Mouse (Mus musculus): ENCODE measurements around the gene Gm21970. TPM values are rescaled to one million over a fixed set of nuclear protein-coding genes. Genes with fewer than 3 reads are reported as not detected.

Gm21970 gene
- 0.26 TPM in 1 of 2 replicates, not detected in the other for polyA plus RNA-seq (2012; rRNA removed)

DNA sequence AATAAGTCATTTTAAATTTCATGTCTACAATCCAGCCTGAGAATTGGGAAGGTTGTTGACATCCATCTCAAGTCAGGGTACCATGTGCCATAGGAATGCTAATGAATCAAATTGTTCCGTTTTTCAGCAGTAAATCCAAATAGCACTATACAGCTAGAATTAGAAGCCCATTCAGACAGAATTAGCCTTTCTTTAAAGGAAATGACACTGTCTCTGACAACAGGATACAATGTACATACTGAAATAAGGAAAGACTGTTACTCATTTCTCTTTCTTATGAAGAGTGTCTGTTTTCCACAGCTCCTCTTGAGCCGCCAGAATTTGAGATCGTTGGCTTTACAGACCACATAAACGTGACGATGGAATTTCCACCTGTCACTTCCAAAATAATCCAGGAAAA is at the start of gene Gm21970:
Gm21970 (plus strand) TSS at position 301 of the 400 bp plus-strand sequence.
- no peak for DNase-seq (ENCODE audit: low spot score)

DNA sequence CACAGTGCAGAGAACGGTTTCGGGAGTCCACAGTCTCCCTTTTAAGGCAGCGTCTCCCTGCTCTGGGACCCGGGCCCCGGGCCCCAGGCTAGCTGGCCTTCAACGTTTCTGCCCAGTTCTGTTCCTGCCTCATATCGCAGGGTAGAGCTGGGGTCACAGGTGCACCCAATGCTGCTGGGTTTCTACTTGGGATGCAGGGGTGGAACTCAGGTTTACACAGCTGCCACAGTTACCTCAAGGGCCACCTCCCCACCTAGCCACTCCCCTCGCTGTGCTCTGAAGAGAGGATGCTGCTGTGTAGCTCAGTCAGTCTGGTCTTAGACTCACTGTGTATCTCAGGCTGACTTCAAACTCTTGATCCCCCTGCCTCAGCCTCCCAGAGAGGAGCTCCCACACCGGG is 45.0 kb upstream of the Gm21970 start:
- no peak for DNase-seq (ENCODE audit: low spot score)

DNA sequence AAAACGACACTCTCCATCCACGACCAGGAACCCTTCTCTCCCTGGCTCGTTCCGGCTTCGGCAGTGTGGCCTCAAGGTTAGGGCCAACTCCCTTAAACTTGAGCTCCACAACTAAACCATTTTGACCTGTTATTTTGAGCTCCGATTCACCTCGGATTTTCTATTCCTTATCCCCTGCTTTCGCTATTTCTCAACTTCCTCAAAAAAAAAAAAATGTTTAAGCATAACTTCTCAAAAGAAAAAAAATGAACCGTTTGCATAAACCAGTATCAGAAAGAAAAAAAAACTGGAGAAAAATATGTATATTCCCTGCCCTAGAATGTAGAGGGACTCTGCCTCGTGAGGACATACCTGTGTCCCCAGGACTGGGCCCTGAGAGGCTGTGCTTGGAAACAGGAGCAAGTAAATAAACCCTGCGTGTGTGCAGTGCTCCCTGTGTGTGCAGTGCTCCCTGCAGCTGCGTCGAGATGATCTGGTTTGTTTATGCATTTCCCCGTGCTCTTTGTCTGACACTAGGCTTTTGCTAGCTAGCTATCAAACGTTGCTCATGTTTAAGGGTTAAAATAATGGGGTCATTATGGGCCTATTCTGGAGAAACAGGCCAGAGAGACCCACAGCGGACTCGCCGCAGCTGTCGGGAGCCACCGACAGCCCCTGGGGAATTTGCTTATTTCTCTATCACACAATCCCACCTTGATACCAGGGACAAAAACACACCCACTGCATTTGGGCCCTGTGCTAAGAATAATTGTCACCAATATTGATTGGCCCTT is 43.8 kb upstream of the Gm21970 start:
- DNase-seq (ENCODE audit: low spot score) = no peak

DNA sequence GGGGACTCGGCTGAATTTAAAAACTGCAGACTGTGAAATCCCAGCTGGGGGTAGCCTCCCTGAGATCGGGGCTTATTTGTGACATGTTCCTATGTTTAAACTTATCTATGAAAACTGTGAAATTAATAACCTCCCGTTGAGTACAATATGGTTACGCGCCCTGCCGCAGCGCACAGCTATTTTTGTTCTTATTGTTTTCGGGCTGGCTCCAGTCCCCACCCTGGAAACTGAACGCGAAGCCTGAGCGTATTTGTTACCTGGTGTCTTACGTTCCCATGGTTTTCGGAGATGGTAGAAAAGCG is 43.3 kb upstream of the Gm21970 start:
- no peak for DNase-seq (ENCODE audit: low spot score)

DNA sequence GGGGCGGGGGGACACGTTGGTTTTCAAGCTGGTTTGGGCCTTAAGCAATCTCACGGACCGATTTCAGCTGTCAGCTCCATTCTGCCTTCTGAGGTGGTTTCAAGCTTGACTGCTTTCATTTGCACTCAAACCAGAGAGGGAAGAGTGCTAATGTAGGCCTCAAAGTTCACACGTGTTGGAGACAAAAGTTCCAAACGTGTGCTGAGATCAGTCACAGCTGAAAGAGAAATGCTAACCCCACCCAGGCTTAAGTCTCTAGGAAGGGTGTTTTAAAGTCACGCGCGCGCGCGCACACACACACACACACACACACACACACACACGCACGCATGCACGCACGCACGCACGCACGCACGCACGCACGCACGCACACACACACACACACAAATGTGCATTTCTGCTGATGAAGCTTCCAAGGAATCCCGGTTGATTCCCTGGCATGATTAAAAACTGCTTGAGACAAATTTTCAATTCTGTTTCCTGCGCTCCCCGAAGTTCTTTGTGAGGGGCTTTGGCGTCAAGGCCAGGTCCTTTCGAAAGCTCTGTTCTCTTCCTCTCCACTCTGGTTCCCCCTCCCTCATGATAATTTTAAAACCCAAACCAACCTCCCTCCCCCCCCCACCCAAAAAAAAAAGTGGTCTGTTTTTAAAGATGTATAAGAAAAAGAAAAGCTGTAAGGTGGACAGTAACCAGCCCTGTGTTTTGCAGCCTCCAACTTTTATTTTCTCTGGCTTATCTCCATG is 42.8 kb upstream of the Gm21970 start:
- no peak for DNase-seq (ENCODE audit: low spot score)

DNA sequence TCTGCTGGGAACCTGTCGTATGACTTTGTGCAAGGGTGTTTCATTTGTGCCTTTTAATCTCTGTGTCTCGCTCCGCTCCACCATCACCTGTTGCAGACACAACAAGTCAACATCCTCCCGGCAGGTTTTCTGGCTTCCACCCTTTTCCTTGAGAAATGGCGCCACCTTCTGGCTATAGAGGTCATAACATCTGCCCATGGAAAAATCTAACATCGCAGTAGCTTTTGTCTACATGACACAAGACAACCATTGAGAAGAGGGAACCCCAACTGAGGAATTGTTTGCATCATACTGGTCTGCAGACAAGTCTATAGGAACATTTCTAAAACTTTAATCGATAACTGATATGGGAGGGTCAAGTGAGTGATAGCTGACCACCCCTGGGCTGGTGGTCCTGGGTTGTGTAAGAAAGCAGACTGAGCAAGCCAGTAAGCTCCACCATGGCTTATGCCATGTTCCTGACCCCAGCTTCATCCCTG is 39.4 kb upstream of the Gm21970 start:
- DNase-seq (ENCODE audit: low spot score) = no peak

DNA sequence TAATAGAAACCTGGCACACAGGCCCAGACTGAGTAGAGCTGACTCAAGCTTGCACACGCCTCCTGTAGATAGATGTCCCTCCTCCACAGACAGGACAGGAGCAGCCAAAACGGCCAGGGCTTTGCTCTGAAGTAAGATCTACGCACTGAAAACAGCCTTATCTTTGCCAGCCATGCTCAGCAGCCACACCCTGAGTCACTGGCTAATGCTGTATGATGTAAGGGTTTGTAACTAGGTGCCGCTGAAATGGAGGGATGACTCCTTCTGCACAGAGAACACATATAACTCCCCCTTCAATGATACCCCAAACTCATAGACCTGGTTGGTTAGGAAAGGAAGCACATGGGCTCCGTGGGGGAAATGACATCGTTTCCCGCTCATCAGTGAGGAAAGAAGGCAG is 38.8 kb upstream of the Gm21970 start:
- no peak for DNase-seq (ENCODE audit: low spot score)

DNA sequence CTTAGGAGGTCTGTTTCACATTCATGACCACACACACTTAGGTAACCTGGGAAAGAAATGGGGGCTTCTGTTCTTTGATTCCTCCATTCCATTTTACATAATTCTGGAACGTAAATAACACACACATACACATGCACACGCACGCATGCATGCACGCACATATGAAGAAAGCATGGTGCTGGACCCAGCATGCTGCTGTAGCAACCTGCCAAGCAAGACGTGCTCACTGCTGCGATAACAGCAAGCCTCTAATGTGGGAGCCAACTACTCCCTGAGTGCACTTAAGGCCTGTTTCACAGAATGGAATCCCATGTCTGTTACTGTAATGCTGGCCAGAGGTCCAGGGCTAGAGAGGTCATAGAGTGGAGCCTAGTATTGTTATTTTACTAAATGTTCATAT is 38.3 kb upstream of the Gm21970 start:
- DNase-seq (ENCODE audit: low spot score) = no peak

DNA sequence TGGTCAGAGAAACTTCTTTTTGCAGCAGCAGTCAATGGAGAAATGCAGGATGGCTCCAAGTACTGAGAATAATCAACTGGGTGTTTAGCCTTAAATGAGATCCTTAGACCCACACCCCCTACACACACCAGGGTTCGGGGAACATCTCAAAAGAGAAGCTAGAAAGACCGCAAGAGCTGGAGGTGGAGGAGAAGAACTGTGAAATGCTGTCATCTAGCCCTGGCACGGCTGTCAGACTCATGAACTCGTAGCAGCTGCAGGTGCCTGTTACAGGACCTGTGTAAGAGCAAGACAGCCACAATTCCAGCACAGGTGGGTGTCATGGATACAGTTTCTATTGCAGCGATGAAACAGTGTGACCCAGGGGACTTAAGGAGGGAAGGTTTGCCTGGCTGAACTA is 37.9 kb upstream of the Gm21970 start:
- no peak for DNase-seq (ENCODE audit: low spot score)

DNA sequence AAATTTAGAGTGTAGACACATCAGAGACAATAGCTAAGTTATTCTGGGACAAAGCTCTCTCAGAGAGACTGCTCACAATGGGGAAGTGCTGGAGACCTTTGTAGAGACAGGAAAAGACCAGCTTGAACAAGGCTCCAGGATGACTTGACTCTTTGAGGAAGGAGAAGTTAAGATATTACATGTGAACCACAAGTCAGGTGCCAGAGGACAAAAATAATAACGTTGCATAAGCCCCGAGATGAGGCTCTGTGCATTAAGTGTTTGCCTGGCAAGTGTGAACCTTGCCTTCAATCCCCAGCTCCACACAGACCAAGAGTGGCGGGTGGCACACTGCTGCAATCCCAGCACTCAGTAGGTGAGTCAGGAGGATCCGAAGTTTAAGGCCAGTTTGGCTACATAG is 36.9 kb upstream of the Gm21970 start:
- DNase-seq (ENCODE audit: low spot score) = no peak

DNA sequence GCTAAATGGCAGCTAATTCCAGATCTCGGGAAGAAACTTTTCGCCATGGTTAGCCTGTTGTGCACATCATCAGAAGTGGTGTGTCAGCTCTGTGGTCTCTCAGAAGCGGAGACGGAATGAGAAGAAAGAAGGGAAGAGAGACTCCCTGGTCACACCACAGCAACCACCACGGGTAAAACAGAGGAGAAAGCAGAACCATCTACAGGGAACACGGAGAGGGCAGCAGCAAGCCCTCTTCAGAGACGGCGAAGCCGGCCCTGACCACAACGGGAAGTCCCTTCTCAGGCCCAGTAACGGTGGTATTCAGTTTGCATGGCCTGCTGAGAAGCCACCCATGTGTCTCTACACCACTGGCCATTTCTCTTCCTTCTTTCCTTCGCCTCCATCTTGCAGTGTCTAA is 36.4 kb upstream of the Gm21970 start:
- DNase-seq (ENCODE audit: low spot score) = no peak

DNA sequence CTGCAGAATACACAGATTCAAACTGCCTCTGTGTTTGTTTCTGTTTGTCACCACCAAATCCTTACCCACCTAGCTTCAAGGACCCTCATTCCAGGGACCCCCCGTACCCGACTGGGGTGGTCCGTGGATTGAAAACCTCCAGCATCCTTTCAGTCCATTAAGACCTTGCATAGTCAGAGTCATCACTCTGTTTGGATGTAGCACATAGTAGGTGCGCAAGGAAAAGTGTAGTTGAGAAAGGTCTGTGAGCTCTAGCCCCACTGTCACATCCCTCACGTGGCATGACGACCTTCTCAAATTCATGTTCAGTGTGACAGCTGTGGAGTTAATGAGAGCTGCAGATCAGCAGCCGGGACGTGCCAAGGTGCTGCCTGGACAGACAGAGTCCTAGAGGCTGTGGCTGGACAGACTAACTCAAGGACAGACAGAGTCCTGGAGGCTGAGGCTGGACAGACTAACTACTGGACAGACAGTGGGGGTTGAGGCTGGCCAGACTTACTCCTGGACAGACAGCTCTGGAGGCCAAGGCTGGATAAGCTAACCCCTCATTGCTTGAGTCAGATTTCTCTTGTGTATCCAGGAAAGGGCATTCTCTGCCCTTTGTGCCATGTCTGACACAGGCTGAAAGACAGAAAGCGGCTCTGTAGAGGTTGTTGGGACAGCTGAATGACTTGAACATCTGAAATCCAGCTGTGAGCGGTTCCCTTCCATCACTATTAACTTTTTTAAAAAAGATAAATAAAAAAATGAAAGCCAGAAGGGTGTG is 34.6 kb upstream of the Gm21970 start:
- no peak for DNase-seq (ENCODE audit: low spot score)

DNA sequence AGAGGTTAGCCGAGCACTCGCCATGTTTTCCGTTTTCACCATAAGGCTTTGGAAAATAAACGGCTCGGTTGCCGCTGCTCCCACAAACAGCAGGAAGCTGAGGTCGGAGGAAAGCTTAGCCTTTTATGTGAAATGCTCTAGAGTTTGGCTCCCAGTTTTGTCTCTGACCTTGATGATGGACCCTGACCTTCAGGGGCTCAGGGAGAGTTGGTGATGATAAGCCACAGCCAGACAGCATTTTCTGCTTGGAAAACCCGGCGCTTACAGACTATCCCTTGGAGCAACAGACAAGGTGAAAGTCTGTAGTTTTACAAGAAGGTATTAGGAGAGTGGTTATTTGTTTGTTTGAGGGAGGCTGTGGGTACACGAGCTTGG is 34.0 kb upstream of the Gm21970 start:
- no peak for DNase-seq (ENCODE audit: low spot score)

DNA sequence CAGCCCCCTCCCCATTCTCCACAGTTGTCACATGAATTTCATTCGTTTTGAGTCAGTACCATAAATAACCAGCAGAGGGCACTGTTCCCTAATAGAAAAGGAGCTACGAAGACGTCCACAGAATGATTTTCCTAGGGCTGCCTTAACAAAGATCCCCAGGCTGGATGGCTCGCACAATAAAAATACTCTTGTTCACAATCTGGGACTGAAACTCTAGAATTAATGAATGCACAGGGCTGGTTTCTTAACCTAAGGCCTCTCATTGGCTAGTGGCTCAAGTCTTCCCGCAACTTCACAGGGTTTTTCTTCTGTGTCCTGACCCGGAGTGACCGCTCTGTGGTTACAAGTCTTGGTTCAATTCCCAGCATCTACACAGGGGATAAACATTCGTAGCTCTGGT is 33.0 kb upstream of the Gm21970 start:
- no peak for DNase-seq (ENCODE audit: low spot score)

DNA sequence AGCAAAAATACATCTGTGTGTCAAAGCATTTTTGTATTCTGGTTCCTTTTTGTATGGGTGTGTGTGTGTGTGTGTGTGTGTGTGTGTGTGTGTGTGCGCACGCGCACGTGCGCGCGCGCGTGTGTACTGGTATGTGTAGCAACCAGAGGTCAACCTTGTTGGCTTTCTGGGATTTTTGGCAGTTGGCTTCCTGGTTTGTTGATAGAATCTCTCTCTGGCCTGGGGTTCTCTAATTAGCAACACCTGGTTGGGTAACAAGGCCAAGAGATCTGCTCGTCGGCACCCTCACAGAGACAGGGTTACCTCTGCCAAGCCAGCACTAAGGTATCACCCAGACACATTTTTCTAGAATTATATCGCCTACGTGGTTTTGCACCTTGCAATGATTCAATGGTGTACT is 32.0 kb upstream of the Gm21970 start:
- no peak for DNase-seq (ENCODE audit: low spot score)

DNA sequence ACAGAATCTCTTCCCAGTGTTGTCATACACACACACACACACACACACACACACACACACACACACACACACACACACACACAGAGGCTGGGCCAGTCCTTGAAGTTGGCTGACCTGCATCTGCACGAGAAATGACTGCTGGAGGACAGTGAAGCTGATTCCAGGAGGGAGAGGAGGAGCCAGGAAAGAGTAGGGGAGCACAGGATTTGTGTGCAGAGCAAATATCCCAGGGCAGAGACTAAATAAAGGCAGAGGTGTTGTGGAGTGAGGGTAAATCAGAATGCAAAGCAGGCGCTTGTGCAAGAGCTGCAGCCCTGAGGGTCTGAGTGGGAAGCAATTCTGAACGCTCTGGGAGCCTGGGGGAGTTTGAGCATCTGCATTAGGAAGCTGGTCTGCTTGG is 31.4 kb upstream of the Gm21970 start:
- no peak for DNase-seq (ENCODE audit: low spot score)

DNA sequence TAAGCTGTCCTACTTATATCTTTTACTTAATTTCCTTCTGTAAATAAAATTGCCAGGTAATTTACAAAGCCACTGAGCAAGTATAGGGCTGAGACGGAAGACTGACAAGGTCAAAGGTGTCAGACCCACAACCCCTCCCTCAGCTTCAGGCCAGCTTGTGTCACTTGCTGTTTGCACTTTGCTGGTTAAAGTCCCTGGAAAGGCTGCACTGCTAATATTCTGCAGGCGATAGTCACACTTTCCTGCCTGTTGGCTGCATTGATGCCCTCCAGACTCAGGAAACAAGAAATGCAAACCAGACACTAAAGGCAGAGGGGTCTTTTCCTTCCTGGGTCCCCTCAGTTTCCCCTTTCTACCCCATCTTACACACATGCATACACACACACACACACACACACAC is 29.5 kb upstream of the Gm21970 start:
- no peak for DNase-seq (ENCODE audit: low spot score)

DNA sequence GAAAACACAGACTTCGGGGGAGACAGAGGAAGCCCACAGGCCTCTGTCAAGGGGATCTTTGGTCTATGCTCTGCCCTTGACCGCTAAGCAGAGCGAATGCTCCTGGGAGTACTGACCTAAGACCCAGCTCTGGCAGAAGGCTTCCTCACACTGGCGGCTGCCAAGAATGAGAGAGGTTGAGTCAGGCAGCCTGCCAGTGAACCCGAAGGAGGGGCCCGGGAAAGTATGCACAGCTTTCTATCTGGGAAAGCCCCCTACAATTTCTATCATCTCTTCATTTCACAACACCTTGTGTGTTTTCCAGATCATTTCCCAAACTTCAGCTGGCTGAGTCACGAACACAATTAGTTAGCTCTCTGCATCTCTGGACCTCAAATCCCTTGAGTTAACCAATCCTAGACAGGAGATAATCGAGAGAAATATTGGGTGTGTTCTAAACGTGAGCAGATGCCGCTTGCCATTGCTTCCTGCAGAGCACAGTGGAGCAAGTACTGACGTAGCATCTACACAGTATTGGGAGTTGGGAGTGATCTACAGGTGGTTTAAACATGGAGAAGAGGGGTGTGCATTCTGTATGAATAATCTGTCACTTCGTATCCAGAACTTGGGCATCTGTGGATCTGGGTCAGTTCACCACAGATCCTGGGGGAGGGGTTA is 28.8 kb upstream of the Gm21970 start:
- DNase-seq (ENCODE audit: low spot score) = no peak

DNA sequence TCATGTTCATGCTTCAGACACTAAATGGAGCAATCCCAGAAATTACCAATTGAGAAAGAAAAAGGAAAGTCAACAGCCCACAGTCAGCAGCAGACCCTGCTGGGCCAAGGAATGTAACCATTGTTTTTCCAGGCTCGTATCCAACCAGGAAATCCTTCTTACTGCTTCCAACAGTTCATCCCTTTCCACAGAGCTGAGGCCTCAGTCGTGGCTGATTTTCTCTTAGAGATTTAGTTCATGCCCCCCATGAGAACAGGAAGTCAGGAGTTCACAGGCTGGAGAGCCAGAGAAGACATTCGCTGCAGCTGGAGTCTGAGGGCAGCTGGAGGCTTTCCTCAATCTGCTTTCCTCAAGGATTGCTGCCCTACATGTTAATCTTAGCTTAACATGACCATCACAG is 28.0 kb upstream of the Gm21970 start:
- DNase-seq (ENCODE audit: low spot score) = no peak

DNA sequence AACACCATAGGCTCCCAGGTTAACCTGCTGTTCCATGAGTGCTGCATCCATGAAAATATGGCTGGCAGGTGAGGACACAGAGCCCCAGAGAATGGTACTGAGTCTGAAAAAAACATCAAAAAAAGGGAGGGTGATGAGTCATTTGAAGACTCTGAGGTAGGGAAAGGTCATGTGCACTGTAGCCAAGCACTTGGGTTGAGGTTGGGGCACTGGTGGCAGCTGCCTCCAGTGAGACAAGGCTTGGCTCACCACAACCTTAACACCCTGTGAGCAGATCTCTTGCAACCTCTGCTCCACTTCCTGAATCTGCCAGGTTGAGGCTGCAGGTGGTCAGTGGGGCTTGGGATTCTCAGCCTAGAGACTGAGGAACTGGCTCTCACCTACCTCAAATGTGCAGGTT is 25.0 kb upstream of the Gm21970 start:
- DNase-seq (ENCODE audit: low spot score) = no peak

DNA sequence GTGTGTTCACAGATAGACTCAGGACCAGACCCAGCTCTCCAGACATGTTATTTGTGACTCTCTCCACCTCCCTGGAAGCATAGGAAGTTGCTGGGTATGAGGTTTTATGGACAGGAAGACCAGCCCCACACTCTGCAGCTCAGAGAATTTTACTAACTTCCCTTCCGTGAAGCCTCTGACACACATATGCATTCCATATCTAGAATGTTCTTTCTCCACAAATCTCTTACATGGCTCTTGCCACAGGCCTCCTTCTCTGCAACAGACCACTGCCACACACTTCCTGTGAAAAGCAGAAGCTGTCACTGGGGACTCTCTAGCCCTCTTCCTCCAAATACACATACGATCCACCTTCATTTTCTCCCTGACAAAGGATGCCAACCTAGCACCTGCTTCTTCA is 24.5 kb upstream of the Gm21970 start:
- DNase-seq (ENCODE audit: low spot score) = no peak

Measured in urinary bladder, adult 2 months (tissue).